19 mouse cellular contexts compared by ENCODE assay signal in genomic region chr2:24417106-24417505, GRCm38 (mm10). TPM values are rescaled to one million over a fixed set of nuclear protein-coding genes. Genes with fewer than 3 reads are reported as not detected.
A peak's percentile ranks its signal among the peaks of the same experiment; 100 is the strongest.
DNase-seq lines count a peak whose midpoint lies in the region; ATAC-seq and TF ChIP-seq lines count a peak whose summit lies in the region.
"Had no signal": no experiment of that assay in that cellular context is flagged by ENCODE, and none has a peak within 500 bp of the region (broad histone marks: within the 10 kb centered on the region; RNA-seq: fewer than 3 reads in every experiment).

No protein-coding gene starts in this region.

- H3K36me3 ChIP-seq in kidney, embryonic 15.5 days = peaks cover 27% of the 10 kb centered on the region
- no peaks in the 10 kb centered on the region for H3K36me3 ChIP-seq in hindbrain, embryonic 13.5 days
- no peaks in the 10 kb centered on the region for H3K36me3 ChIP-seq in neural tube, embryonic 12.5 days
- H3K36me3 ChIP-seq: forebrain, embryonic 10.5 days; liver, embryonic 12.5 days; midbrain, embryonic 12.5 days had no signal

- H3K9ac ChIP-seq in kidney, embryonic 15.5 days = peak overlapping the region; percentile 18; the same call in 1 of the 2 replicates
- peak overlapping the region; percentile 43; the same call in 1 of the 2 replicates for H3K9ac ChIP-seq in hindbrain, embryonic 13.5 days
- H3K9ac ChIP-seq in neural tube, embryonic 12.5 days = no peak overlapping the region
- H3K9ac ChIP-seq: liver, embryonic 12.5 days; midbrain, embryonic 12.5 days had no signal

- DNase-seq in kidney, adult 18-20 months = no peak
- no peak for DNase-seq in Patski (ENCODE audit: low read depth, low spot score)
- DNase-seq in retina, postnatal 1 day = no peak
- no peak for DNase-seq in heart, adult 18-20 months
- DNase-seq: cerebellum, adult 9-11 months; spleen, adult 18-20 months; thymus, adult 18-20 months had no signal

- in situ Hi-C loops in Patski (cut with MboI; ENCODE audit: low pct_unique_long_range_greater_than_20kb) = loop anchor here (10.0 kb wide), 1 partner anchor 58 kb away; the partner anchor contains the start of gene Pax8

- CTCF ChIA-PET in Patski (lab: Charles Lee) = interaction anchor here (0.9 to 1.6 kb wide), 2 partner anchors 35 to 120 kb away, joined by 3 read pairs; no protein-coding TSS in a partner anchor

- H3K9me3 ChIP-seq in kidney, embryonic 15.5 days (replicated peaks) = no peaks in the 10 kb centered on the region
- no peaks in the 10 kb centered on the region for H3K9me3 ChIP-seq in hindbrain, embryonic 13.5 days
- H3K9me3 ChIP-seq in neural tube, embryonic 12.5 days = no peaks in the 10 kb centered on the region
- H3K9me3 ChIP-seq: forebrain, embryonic 10.5 days; liver, embryonic 12.5 days; midbrain, embryonic 12.5 days had no signal

- peaks cover 80% of the 10 kb centered on the region for H3K4me1 ChIP-seq in kidney, embryonic 15.5 days
- peaks cover 39% of the 10 kb centered on the region for H3K4me1 ChIP-seq in hindbrain, embryonic 13.5 days (replicated peaks)
- H3K4me1 ChIP-seq in neural tube, embryonic 12.5 days = peaks cover 11% of the 10 kb centered on the region
- H3K4me1 ChIP-seq: liver, embryonic 12.5 days had no signal

- POLR2A ChIA-PET in Patski (lab: Charles Lee) = interaction anchor here (0.7 to 2.2 kb wide), 5 partner anchors 16 to 57 kb away, joined by 3 to 9 read pairs (median 3); partner anchors contain the start of gene Pax8

- H3K4me3 ChIP-seq in kidney, embryonic 15.5 days (replicated peaks) = no peak overlapping the region
- H3K4me3 ChIP-seq in hindbrain, embryonic 13.5 days = no peak overlapping the region
- H3K4me3 ChIP-seq in neural tube, embryonic 12.5 days = no peak overlapping the region
- H3K4me3 ChIP-seq: forebrain, embryonic 10.5 days; liver, embryonic 12.5 days; midbrain, embryonic 12.5 days had no signal

- H3K27ac ChIP-seq in kidney, embryonic 15.5 days = peak overlapping the region; percentile 95
- H3K27ac ChIP-seq in hindbrain, embryonic 13.5 days = peak overlapping the region; percentile 84
- H3K27ac ChIP-seq in neural tube, embryonic 12.5 days = peak overlapping the region; percentile 57
- H3K27ac ChIP-seq: forebrain, embryonic 10.5 days; liver, embryonic 12.5 days; midbrain, embryonic 12.5 days had no signal

- no peak for TF ChIP-seq CTCF in Patski (IDR thresholded peaks at IDR 0.05)

- peak; percentile 47 for ATAC-seq in kidney, embryonic 15.5 days (replicated peaks; ENCODE audit: low FRiP score)
- peak; percentile 55 for ATAC-seq in Patski
- peak; percentile 36 for ATAC-seq in hindbrain, embryonic 13.5 days (ENCODE audit: low FRiP score)
- peak; percentile 61 for ATAC-seq in neural tube, embryonic 12.5 days (ENCODE audit: low FRiP score, low read depth)
- ATAC-seq: CD4-positive, CD25-positive, alpha-beta regulatory T cell, adult 4 months; liver, embryonic 12.5 days; lung, postnatal 0 days had no signal

- H3K27me3 ChIP-seq in kidney, embryonic 15.5 days = no peaks in the 10 kb centered on the region
- no peaks in the 10 kb centered on the region for H3K27me3 ChIP-seq in Patski
- peaks cover 3% of the 10 kb centered on the region; the same call in 1 of the 2 replicates for H3K27me3 ChIP-seq in hindbrain, embryonic 13.5 days
- H3K27me3 ChIP-seq in neural tube, embryonic 12.5 days (replicated peaks) = no peaks in the 10 kb centered on the region

- H3K4me2 ChIP-seq in kidney, embryonic 15.5 days = peak overlapping the region; percentile 12; the same call in 1 of the 2 replicates
- no peak overlapping the region for H3K4me2 ChIP-seq in hindbrain, embryonic 13.5 days
- no peak overlapping the region for H3K4me2 ChIP-seq in neural tube, embryonic 12.5 days (replicated peaks)
- H3K4me2 ChIP-seq: heart, embryonic 11.5 days; liver, embryonic 12.5 days; midbrain, embryonic 12.5 days had no signal

- 10% methylated on average over 2 of the region's 2 CpGs for WGBS in kidney, embryonic 15.5 days
- WGBS in hindbrain, embryonic 13.5 days = 10% methylated on average over 2 of the region's 2 CpGs
- 26% methylated on average over 2 of the region's 2 CpGs for WGBS in neural tube, embryonic 12.5 days

RNA-seq across cellular contexts. Expression of gene Psd4, which starts 49.7 kb away (rescaled TPM):
- 2.2 and 2.3 TPM in 2 replicates for polyA plus RNA-seq in kidney, embryonic 15.5 days (2015; fragmentation: Nextera tagmentation; extraction: Ambion mirVana)
- polyA plus RNA-seq in Patski (2021) = 0.08 TPM
- 0.30 and 0.74 TPM in 2 replicates for polyA plus RNA-seq in hindbrain, embryonic 13.5 days (2015; fragmentation: Nextera tagmentation; extraction: Ambion mirVana)
- polyA plus RNA-seq in neural tube, embryonic 12.5 days (2016; fragmentation: Nextera tagmentation; extraction: Ambion mirVana) = 0.43 and 0.47 TPM in 2 replicates
- 1 to 10 TPM; 1.0 to 3.1 TPM for total RNA-seq in heart, adult 18-20 months (2021)

RNA-seq across cellular contexts. Expression of gene Pax8, which starts 58.3 kb away (rescaled TPM):
- 127 and 129 TPM in 2 replicates for polyA plus RNA-seq in kidney, embryonic 15.5 days (2015; fragmentation: Nextera tagmentation; extraction: Ambion mirVana)
- 219 TPM for polyA plus RNA-seq in Patski (2021)
- polyA plus RNA-seq in hindbrain, embryonic 13.5 days (2015; fragmentation: Nextera tagmentation; extraction: Ambion mirVana) = 32.9 and 41.1 TPM in 2 replicates
- 50.0 and 56.2 TPM in 2 replicates for polyA plus RNA-seq in neural tube, embryonic 12.5 days (2016; fragmentation: Nextera tagmentation; extraction: Ambion mirVana)
- not detected for total RNA-seq in heart, adult 18-20 months (2021)
- total RNA-seq: gastrocnemius, adult 18-20 months; heart, postnatal 4 days; layer of hippocampus, adult 18-20 months had no signal
- polyA plus RNA-seq: CD4-positive, CD25-positive, alpha-beta regulatory T cell, adult 4 months; liver, embryonic 12.5 days; lung, postnatal 0 days had no signal
